Mouse (Mus musculus) hindbrain, embryonic 15.5 days (tissue): ENCODE results near the gene Asb14. TPM values are rescaled to one million over a fixed set of nuclear protein-coding genes. Genes with fewer than 3 reads are reported as not detected.
"Not testable (repeated sequence)": the region's sequence is repeated elsewhere in the genome, so short reads cannot be mapped to it uniquely, and the experiment has no call there.

ENCODE experiments used
- ATAC-seq: fragments of 200-750 bp; cut with Nextera tagmentation; 2 replicates; pipeline ENCODE4 v1.8.0; 2017; ENCODE audit warnings: low read depth, moderate number of reproducible peaks, moderate TSS enrichment; ENCODE audit not compliant: low FRiP score
- H3K27ac ChIP-seq: fragments of 300-500 bp; sonication (generic); replicated peaks from 2 replicates; pipeline ENCODE4 v1.5.1; 2015; ENCODE audit warnings: mild to moderate bottlenecking, inconsistent platforms
- H3K27me3 ChIP-seq: fragments of 300-500 bp; sonication (generic); 2 replicates; pipeline ENCODE4 v1.6.1; 2015; ENCODE audit warnings: control low read depth, inconsistent platforms
- H3K36me3 ChIP-seq: fragments of 300-500 bp; sonication (generic); 2 replicates; pipeline ENCODE4 v1.6.1; 2015; ENCODE audit warnings: control low read depth, inconsistent platforms
- H3K4me1 ChIP-seq: fragments of 300-500 bp; sonication (generic); replicated peaks from 2 replicates; pipeline ENCODE4 v1.6.1; 2015; ENCODE audit warnings: control low read depth, inconsistent platforms
- H3K4me2 ChIP-seq: fragments of 300-500 bp; sonication (generic); 2 replicates; pipeline ENCODE4 v1.6.1; 2015; ENCODE audit warnings: moderate library complexity, mild to moderate bottlenecking, inconsistent platforms
- H3K4me3 ChIP-seq: fragments of 300-500 bp; sonication (generic); 2 replicates; pipeline ENCODE4 v1.5.1; 2015; ENCODE audit warnings: mild to moderate bottlenecking, inconsistent platforms
- H3K9ac ChIP-seq: fragments of 300-500 bp; sonication (generic); 2 replicates; pipeline ENCODE4 v1.6.1; 2015; ENCODE audit warnings: inconsistent platforms
- H3K9me3 ChIP-seq: fragments of 300-500 bp; sonication (generic); 2 replicates; pipeline ENCODE4 v1.6.1; 2016; ENCODE audit warnings: control low read depth, inconsistent platforms
- WGBS: fragments of 180-500 bp; shearing (Covaris S2); methylation state at CpG from one replicate; pipeline ENCODE4 v1.1.7; 2015; 5-methylcytosine and 5-hydroxymethylcytosine counted together
- polyA plus RNA-seq: library from polyadenylated mRNA; unstranded; fragments of >200 nt; fragmentation: Nextera tagmentation; extraction: Ambion mirVana; gene quantifications from 2 replicates; pipeline ENCODE4 v1.2.1, GENCODE M21; 2015

The Asb14 gene
- polyA plus RNA-seq, 1 experiment from 2014 or later: 0.29 TPM

- no peak overlapping the region for H3K4me3 ChIP-seq
- no peaks in the 10 kb centered on the region for H3K4me1 ChIP-seq
- 90% methylated on average over 12 of the region's 12 CpGs for WGBS
- H3K27ac ChIP-seq: no peak overlapping the region
- H3K4me2 ChIP-seq: no peak overlapping the region
- no peaks in the 10 kb centered on the region for H3K36me3 ChIP-seq
- H3K27me3 ChIP-seq: no peaks in the 10 kb centered on the region
- no peak for ATAC-seq
- H3K9ac ChIP-seq: no peak overlapping the region
- H3K9me3 ChIP-seq: no peaks in the 10 kb centered on the region
Measured at GRCm38 (mm10) chr14:26900893-26901292, 6.5 kb downstream of the Asb14 start.

DNA sequence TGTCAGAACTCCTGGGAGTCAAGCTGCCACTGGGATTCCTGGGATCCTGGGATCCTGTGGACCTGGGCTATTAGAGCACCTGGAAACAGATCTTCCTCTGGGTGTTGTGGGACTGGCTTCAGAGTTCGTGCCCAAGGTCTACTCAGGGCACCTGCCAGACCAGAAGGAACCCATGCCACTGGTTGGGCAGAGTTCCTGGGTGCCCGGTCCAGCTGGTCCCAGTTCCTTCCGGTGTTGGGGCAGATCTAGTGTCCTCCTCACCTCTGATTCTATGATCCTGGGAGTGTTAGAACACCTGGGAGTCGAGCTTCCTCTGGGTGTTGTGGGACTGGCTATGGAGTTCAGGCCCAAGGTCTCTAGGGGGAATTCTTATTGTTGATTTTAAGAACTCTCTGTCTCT is 13.0 kb downstream of the Asb14 start:
- Histone ChIP-seq H3K4me2 (no peak overlapping the region), H3K36me3 (no peaks in the 10 kb centered on the region), H3K9ac (no peak overlapping the region), H3K27me3 (no peaks in the 10 kb centered on the region), H3K9me3 (no peaks in the 10 kb centered on the region), H3K4me3 (no peak overlapping the region), H3K27ac (no peak overlapping the region), H3K4me1 (no peaks in the 10 kb centered on the region)
- ATAC-seq: no peak
- WGBS: 90% methylated on average over 4 of the region's 4 CpGs

- 44% methylated on average over 9 of the region's 9 CpGs for WGBS
- H3K36me3 ChIP-seq, H3K9me3 ChIP-seq, H3K9ac ChIP-seq, H3K4me1 ChIP-seq, H3K27me3 ChIP-seq, H3K4me3 ChIP-seq, H3K27ac ChIP-seq, H3K4me2 ChIP-seq, ATAC-seq: not testable (repeated sequence)
Measured at GRCm38 (mm10) chr14:26910461-26910860, 16.1 kb downstream of the Asb14 start.

DNA sequence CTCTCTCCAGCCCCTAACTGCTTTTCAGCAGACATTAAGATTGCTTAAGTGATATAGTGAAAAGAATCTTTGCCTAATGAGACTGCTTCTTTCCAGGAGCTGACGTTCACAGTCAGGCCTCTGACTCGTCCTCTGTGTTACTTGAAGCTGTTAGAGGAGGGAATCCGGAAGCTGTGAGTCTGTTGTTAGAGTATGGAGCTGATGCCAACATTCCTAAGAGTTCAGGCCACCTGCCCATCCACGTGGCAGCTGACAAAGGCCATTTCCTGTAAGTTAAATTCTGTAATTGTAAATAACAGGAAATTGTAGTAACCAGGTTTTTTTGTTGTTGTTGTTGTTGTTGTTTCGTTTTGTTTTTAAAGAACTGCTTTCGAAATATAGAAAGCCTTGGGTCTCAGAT is 16.8 kb downstream of the Asb14 start:
- Histone ChIP-seq H3K4me3 (no peak overlapping the region), H3K4me2 (no peak overlapping the region), H3K9ac (no peak overlapping the region), H3K27ac (no peak overlapping the region), H3K36me3 (no peaks in the 10 kb centered on the region), H3K9me3 (no peaks in the 10 kb centered on the region), H3K27me3 (no peaks in the 10 kb centered on the region), H3K4me1 (no peaks in the 10 kb centered on the region)
- ATAC-seq: no peak
- 77% methylated on average over 6 of the region's 6 CpGs for WGBS

GRCm38 (mm10) chr14:26911826-26912225 is 17.5 kb downstream of the Asb14 start:
- no peak overlapping the region for H3K27ac ChIP-seq
- no peaks in the 10 kb centered on the region for H3K27me3 ChIP-seq
- no peak overlapping the region for H3K4me3 ChIP-seq
- H3K36me3 ChIP-seq: no peaks in the 10 kb centered on the region
- ATAC-seq: no peak
- H3K9ac ChIP-seq: no peak overlapping the region
- H3K4me2 ChIP-seq: no peak overlapping the region
- H3K4me1 ChIP-seq: no peaks in the 10 kb centered on the region
- H3K9me3 ChIP-seq: no peaks in the 10 kb centered on the region
- WGBS: 95% methylated on average over 13 of the region's 13 CpGs

- Histone ChIP-seq H3K27ac (no peak overlapping the region), H3K4me3 (no peak overlapping the region), H3K4me2 (no peak overlapping the region), H3K4me1 (no peaks in the 10 kb centered on the region), H3K27me3 (no peaks in the 10 kb centered on the region), H3K9me3 (no peaks in the 10 kb centered on the region), H3K9ac (no peak overlapping the region), H3K36me3 (peaks cover 5% of the 10 kb centered on the region)
- no peak for ATAC-seq
- WGBS: 64% methylated on average over 9 of the region's 9 CpGs
Measured at GRCm38 (mm10) chr14:26913681-26914268, 19.4 kb downstream of the Asb14 start.

GRCm38 (mm10) chr14:26919310-26919709 is 25.0 kb downstream of the Asb14 start:
- Histone ChIP-seq H3K36me3 (peaks cover 37% of the 10 kb centered on the region), H3K27ac (no peak overlapping the region), H3K4me3 (no peak overlapping the region), H3K4me2 (no peak overlapping the region), H3K27me3 (no peaks in the 10 kb centered on the region), H3K4me1 (no peaks in the 10 kb centered on the region), H3K9me3 (no peaks in the 10 kb centered on the region), H3K9ac (no peak overlapping the region)
- ATAC-seq: no peak
- 95% methylated on average over 3 of the region's 3 CpGs for WGBS

GRCm38 (mm10) chr14:26923702-26924421 is 29.5 kb downstream of the Asb14 start:
- Histone ChIP-seq H3K36me3 (peaks cover 63% of the 10 kb centered on the region), H3K27ac (no peak overlapping the region), H3K27me3 (no peaks in the 10 kb centered on the region), H3K4me1 (no peaks in the 10 kb centered on the region), H3K4me3 (no peak overlapping the region), H3K4me2 (no peak overlapping the region), H3K9ac (no peak overlapping the region), H3K9me3 (no peaks in the 10 kb centered on the region)
- 94% methylated on average over 5 of the region's 5 CpGs for WGBS
- ATAC-seq: no peak

DNA sequence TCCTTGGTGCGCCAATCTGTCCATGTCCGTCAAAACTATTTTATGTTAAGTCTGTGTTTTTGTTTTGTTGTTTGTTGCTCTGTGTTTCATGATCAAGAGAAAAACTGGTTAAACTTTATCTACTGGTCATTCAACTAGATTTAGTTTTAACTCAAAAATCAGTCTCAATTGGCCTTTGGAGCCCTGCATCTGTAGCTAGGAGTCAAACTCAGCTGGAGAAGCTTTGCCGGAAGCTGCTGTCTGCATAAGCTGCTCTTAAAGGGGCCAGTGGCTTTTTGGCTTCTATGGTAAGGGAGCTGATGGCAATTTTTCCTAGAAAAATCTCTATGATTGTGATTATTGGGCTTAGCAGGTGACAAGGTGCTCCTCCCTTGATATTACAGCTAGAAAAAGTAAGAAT is 40.5 kb downstream of the Asb14 start:
- Histone ChIP-seq H3K4me2 (no peak overlapping the region), H3K4me3 (no peak overlapping the region), H3K27ac (no peak overlapping the region), H3K4me1 (no peaks in the 10 kb centered on the region), H3K9me3 (no peaks in the 10 kb centered on the region), H3K27me3 (no peaks in the 10 kb centered on the region), H3K36me3 (peaks cover 24% of the 10 kb centered on the region), H3K9ac (no peak overlapping the region)
- no peak for ATAC-seq
- 91% methylated on average over 3 of the region's 3 CpGs for WGBS

DNA sequence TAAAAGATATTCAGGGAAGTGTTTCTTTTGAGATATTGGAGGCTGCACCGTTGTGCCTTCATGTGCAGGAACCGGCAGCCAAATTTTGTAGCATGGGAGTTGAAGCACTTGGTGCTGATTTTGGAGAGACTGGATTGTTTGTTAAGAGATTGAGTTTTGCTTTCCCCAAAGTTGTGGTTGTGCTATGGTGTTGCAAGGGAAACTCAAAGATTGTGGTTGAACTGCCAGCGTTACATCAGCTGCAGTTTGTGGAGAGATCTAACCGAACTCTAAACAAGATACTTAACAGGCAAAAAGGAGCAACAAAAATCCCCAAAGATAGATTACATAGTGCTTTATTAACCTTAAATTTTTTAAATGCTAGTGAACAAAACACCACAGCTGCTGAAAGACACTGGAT is 41.2 kb downstream of the Asb14 start:
- Histone ChIP-seq H3K9ac (no peak overlapping the region), H3K4me1 (no peaks in the 10 kb centered on the region), H3K4me3 (no peak overlapping the region), H3K9me3 (no peaks in the 10 kb centered on the region), H3K36me3 (peaks cover 28% of the 10 kb centered on the region), H3K27me3 (no peaks in the 10 kb centered on the region), H3K27ac (no peak overlapping the region), H3K4me2 (no peak overlapping the region)
- no peak for ATAC-seq
- WGBS: 89% methylated on average over 4 of the region's 4 CpGs

DNA sequence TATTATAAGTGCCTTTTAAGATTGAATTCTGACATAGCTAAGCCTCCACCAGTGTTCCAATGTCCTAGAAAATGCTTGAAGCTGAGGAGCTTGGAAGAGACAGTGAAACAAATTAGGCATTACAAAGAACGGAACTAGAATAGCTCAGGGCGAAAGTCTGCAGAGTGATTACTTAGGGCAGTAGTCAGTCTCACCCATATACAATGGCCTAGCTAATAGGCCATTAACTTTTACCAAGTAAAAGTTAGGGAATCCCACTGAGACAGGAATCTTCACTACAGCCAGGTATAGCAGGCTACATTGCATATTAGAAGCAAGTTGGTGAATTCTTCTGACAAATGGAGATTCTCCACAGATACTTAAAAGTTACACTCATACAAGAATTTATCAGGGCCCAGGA is 61.8 kb downstream of the Asb14 start:
- not testable (repeated sequence) for H3K27me3 ChIP-seq, H3K4me1 ChIP-seq, H3K4me3 ChIP-seq, ATAC-seq, H3K27ac ChIP-seq, H3K9me3 ChIP-seq, H3K4me2 ChIP-seq, H3K9ac ChIP-seq
- WGBS: 45% methylated on average over 2 of the region's 2 CpGs
- H3K36me3 ChIP-seq: peaks cover 37% of the 10 kb centered on the region

- WGBS: 98% methylated on average over 1 of the region's 1 CpGs
- no peak for ATAC-seq
- Histone ChIP-seq H3K9me3 (no peaks in the 10 kb centered on the region), H3K4me3 (no peak overlapping the region), H3K4me2 (no peak overlapping the region), H3K36me3 (peaks cover 36% of the 10 kb centered on the region), H3K9ac (no peak overlapping the region), H3K4me1 (no peaks in the 10 kb centered on the region), H3K27me3 (no peaks in the 10 kb centered on the region), H3K27ac (no peak overlapping the region)
Measured at GRCm38 (mm10) chr14:26960518-26960917, 66.2 kb downstream of the Asb14 start.
